Mouse (Mus musculus) midbrain, embryonic 13.5 days (tissue): Measurements from ENCODE around the gene Ctnnd2. TPM values are rescaled to one million over a fixed set of nuclear protein-coding genes. Genes with fewer than 3 reads are reported as not detected.

Experiments
- ATAC-seq: fragments of 200-750 bp; cut with Nextera tagmentation; 2 replicates; pipeline ENCODE4 v1.8.0; 2017; ENCODE audit warnings: mild to moderate bottlenecking, moderate TSS enrichment, moderate library complexity
- H3K27ac ChIP-seq: fragments of 300-500 bp; sonication (generic); 2 replicates; pipeline ENCODE4 v1.5.1; 2015; ENCODE audit warnings: inconsistent platforms, mild to moderate bottlenecking, moderate library complexity
- H3K27me3 ChIP-seq: fragments of 300-500 bp; sonication (generic); 2 replicates; pipeline ENCODE4 v1.6.1; 2015; ENCODE audit warnings: mild to moderate bottlenecking, inconsistent platforms
- H3K36me3 ChIP-seq: fragments of 300-500 bp; sonication (generic); 2 replicates; pipeline ENCODE4 v1.6.1; 2015; ENCODE audit warnings: mild to moderate bottlenecking, inconsistent platforms
- H3K4me1 ChIP-seq: fragments of 300-500 bp; sonication (generic); replicated peaks from 2 replicates; pipeline ENCODE4 v1.6.1; 2015; ENCODE audit warnings: inconsistent platforms
- H3K4me2 ChIP-seq: fragments of 300-500 bp; sonication (generic); replicated peaks from 2 replicates; pipeline ENCODE4 v1.6.1; 2015; ENCODE audit warnings: moderate library complexity, mild to moderate bottlenecking, inconsistent platforms
- H3K4me3 ChIP-seq: fragments of 300-500 bp; sonication (generic); replicated peaks from 2 replicates; pipeline ENCODE4 v1.5.1; 2015; ENCODE audit warnings: mild to moderate bottlenecking, inconsistent platforms
- H3K9ac ChIP-seq: fragments of 300-500 bp; sonication (generic); replicated peaks from 2 replicates; pipeline ENCODE4 v1.6.1; 2015; ENCODE audit warnings: mild to moderate bottlenecking, inconsistent platforms
- H3K9me3 ChIP-seq: fragments of 300-500 bp; sonication (generic); 2 replicates; pipeline ENCODE4 v1.6.1; 2016; ENCODE audit warnings: mild to moderate bottlenecking, inconsistent platforms
- WGBS: fragments of 180-500 bp; shearing (Covaris S2); methylation state at CpG from one replicate; pipeline ENCODE4 v1.1.7; 2015; 5-methylcytosine and 5-hydroxymethylcytosine counted together
- polyA plus RNA-seq: library from polyadenylated mRNA; unstranded; fragments of >200 nt; fragmentation: Nextera tagmentation; extraction: Ambion mirVana; gene quantifications from 2 replicates; pipeline ENCODE4 v1.2.1, GENCODE M21; 2015

Ctnnd2 gene
- polyA plus RNA-seq, 1 experiment from 2014 or later, result 54.2 TPM

- no peaks in the 10 kb centered on the region for H3K9me3 ChIP-seq
- no peak for ATAC-seq
- no peaks in the 10 kb centered on the region for H3K36me3 ChIP-seq
- H3K9ac ChIP-seq, result no peak overlapping the region
- no peak overlapping the region for H3K4me2 ChIP-seq
- H3K27ac ChIP-seq, result peak overlapping the region; percentile 25; the same call in 1 of the 2 replicates
- no peaks in the 10 kb centered on the region for H3K27me3 ChIP-seq
- no peak overlapping the region for H3K4me3 ChIP-seq
- 79% methylated on average over 7 of the region's 7 CpGs for WGBS
- peaks cover 19% of the 10 kb centered on the region for H3K4me1 ChIP-seq
Measured at GRCm38 (mm10) chr15:30632113-30632735, 459.8 kb downstream of the Ctnnd2 start.

- Histone ChIP-seq H3K4me1 (peaks cover 19% of the 10 kb centered on the region), H3K4me2 (no peak overlapping the region), H3K27me3 (no peaks in the 10 kb centered on the region), H3K36me3 (no peaks in the 10 kb centered on the region), H3K9ac (no peak overlapping the region), H3K4me3 (no peak overlapping the region), H3K9me3 (no peaks in the 10 kb centered on the region), H3K27ac (0 out of 2 replicates have a peak overlapping the region, but pooled peaks have one; percentile 17)
- peak; percentile 41 for ATAC-seq
- 30% methylated on average over 2 of the region's 2 CpGs for WGBS
Measured at GRCm38 (mm10) chr15:30633917-30634316, 461.5 kb downstream of the Ctnnd2 start.

GRCm38 (mm10) chr15:30634522-30634921 is 462.1 kb downstream of the Ctnnd2 start:
- Histone ChIP-seq H3K4me2 (peak overlapping the region; percentile 4; the same call in 1 of the 2 replicates), H3K9ac (0 out of 2 replicates have a peak overlapping the region, but pooled peaks have one; percentile 17)

GRCm38 (mm10) chr15:30640651-30641050 is 468.3 kb downstream of the Ctnnd2 start:
- H3K9me3 ChIP-seq, result no peaks in the 10 kb centered on the region
- H3K4me3 ChIP-seq, result no peak overlapping the region
- H3K27ac ChIP-seq, result no peak overlapping the region
- peaks cover 2% of the 10 kb centered on the region; the same call in 1 of the 2 replicates for H3K4me1 ChIP-seq
- H3K36me3 ChIP-seq, result no peaks in the 10 kb centered on the region
- ATAC-seq, result no peak
- WGBS, result 93% methylated on average over 5 of the region's 5 CpGs
- no peak overlapping the region for H3K4me2 ChIP-seq
- no peak overlapping the region for H3K9ac ChIP-seq
- H3K27me3 ChIP-seq, result peaks cover 4% of the 10 kb centered on the region; the same call in 1 of the 2 replicates

More at GRCm38 (mm10) chr15:30634522-30634921, 462.1 kb downstream of the Ctnnd2 start:
- Histone ChIP-seq H3K9me3 (no peaks in the 10 kb centered on the region), H3K36me3 (no peaks in the 10 kb centered on the region), H3K4me3 (no peak overlapping the region), H3K27ac (peak overlapping the region; percentile 82), H3K4me1 (peaks cover 19% of the 10 kb centered on the region), H3K27me3 (no peaks in the 10 kb centered on the region)
- peak; percentile 94 for ATAC-seq
- WGBS, result 5% methylated on average over 5 of the region's 5 CpGs

- no peak overlapping the region for H3K4me2 ChIP-seq
- no peak overlapping the region for H3K9ac ChIP-seq
- ATAC-seq, result no peak
- H3K27ac ChIP-seq, result no peak overlapping the region
- H3K36me3 ChIP-seq, result no peaks in the 10 kb centered on the region
- peaks cover 18% of the 10 kb centered on the region for H3K27me3 ChIP-seq
- peaks cover 15% of the 10 kb centered on the region for H3K4me1 ChIP-seq
- H3K9me3 ChIP-seq, result no peaks in the 10 kb centered on the region
- H3K4me3 ChIP-seq, result no peak overlapping the region
- 26% methylated on average over 1 of the region's 1 CpGs for WGBS
Measured at GRCm38 (mm10) chr15:30645688-30646087, 473.3 kb downstream of the Ctnnd2 start.

GRCm38 (mm10) chr15:30646501-30647431 is 474.4 kb downstream of the Ctnnd2 start:
- Histone ChIP-seq H3K27ac (no peak overlapping the region), H3K4me2 (peak overlapping the region; percentile 97), H3K9me3 (no peaks in the 10 kb centered on the region), H3K4me3 (peak overlapping the region; percentile 55), H3K36me3 (no peaks in the 10 kb centered on the region), H3K27me3 (peaks cover 18% of the 10 kb centered on the region), H3K4me1 (peaks cover 15% of the 10 kb centered on the region), H3K9ac (peak overlapping the region; percentile 73)
- WGBS, result 1% methylated on average over 92 of the region's 94 CpGs
- ATAC-seq, result peak; percentile 77

GRCm38 (mm10) chr15:30647679-30648311 is 475.4 kb downstream of the Ctnnd2 start:
- no peak overlapping the region for H3K9ac ChIP-seq
- no peak overlapping the region for H3K4me3 ChIP-seq
- ATAC-seq, result no peak
- H3K4me2 ChIP-seq, result no peak overlapping the region
- H3K27ac ChIP-seq, result no peak overlapping the region
- WGBS, result 32% methylated on average over 7 of the region's 7 CpGs
- no peaks in the 10 kb centered on the region for H3K9me3 ChIP-seq
- H3K4me1 ChIP-seq, result peaks cover 15% of the 10 kb centered on the region
- no peaks in the 10 kb centered on the region for H3K36me3 ChIP-seq
- H3K27me3 ChIP-seq, result peaks cover 18% of the 10 kb centered on the region

GRCm38 (mm10) chr15:30649964-30650363 is 477.6 kb downstream of the Ctnnd2 start:
- 42% methylated on average over 6 of the region's 6 CpGs for WGBS
- ATAC-seq, result no peak
- no peak overlapping the region for H3K4me2 ChIP-seq
- H3K4me3 ChIP-seq, result no peak overlapping the region
- H3K27me3 ChIP-seq, result peaks cover 18% of the 10 kb centered on the region
- H3K9me3 ChIP-seq, result no peaks in the 10 kb centered on the region
- no peak overlapping the region for H3K9ac ChIP-seq
- H3K36me3 ChIP-seq, result no peaks in the 10 kb centered on the region
- H3K4me1 ChIP-seq, result peaks cover 15% of the 10 kb centered on the region
- H3K27ac ChIP-seq, result no peak overlapping the region

- Histone ChIP-seq H3K9ac (no peak overlapping the region), H3K9me3 (no peaks in the 10 kb centered on the region), H3K27ac (no peak overlapping the region), H3K4me3 (no peak overlapping the region), H3K4me2 (no peak overlapping the region), H3K4me1 (peaks cover 8% of the 10 kb centered on the region), H3K27me3 (no peaks in the 10 kb centered on the region), H3K36me3 (no peaks in the 10 kb centered on the region)
- 58% methylated on average over 9 of the region's 9 CpGs for WGBS
- ATAC-seq, result no peak; the same call in 1 of the 2 replicates
Measured at GRCm38 (mm10) chr15:30655433-30655832, 483.0 kb downstream of the Ctnnd2 start.

GRCm38 (mm10) chr15:30657588-30657987 is 485.2 kb downstream of the Ctnnd2 start:
- Histone ChIP-seq H3K4me1 (peaks cover 14% of the 10 kb centered on the region), H3K4me3 (no peak overlapping the region), H3K27ac (no peak overlapping the region), H3K36me3 (no peaks in the 10 kb centered on the region), H3K4me2 (no peak overlapping the region), H3K27me3 (no peaks in the 10 kb centered on the region), H3K9ac (no peak overlapping the region), H3K9me3 (no peaks in the 10 kb centered on the region)
- no peak for ATAC-seq
- WGBS, result 76% methylated on average over 3 of the region's 3 CpGs

GRCm38 (mm10) chr15:30660539-30661149 is 488.3 kb downstream of the Ctnnd2 start:
- no peak overlapping the region for H3K4me3 ChIP-seq

More at GRCm38 (mm10) chr15:30660539-30661149, 488.3 kb downstream of the Ctnnd2 start:
- Histone ChIP-seq H3K9ac (no peak overlapping the region), H3K36me3 (no peaks in the 10 kb centered on the region), H3K27me3 (no peaks in the 10 kb centered on the region), H3K27ac (no peak overlapping the region), H3K4me1 (peaks cover 11% of the 10 kb centered on the region), H3K4me2 (no peak overlapping the region), H3K9me3 (no peaks in the 10 kb centered on the region)
- ATAC-seq, result no peak
- WGBS, result 84% methylated on average over 8 of the region's 8 CpGs
